Comparison of ENCODE assay signal across 8 mouse cellular contexts in the genomic region with DNA sequence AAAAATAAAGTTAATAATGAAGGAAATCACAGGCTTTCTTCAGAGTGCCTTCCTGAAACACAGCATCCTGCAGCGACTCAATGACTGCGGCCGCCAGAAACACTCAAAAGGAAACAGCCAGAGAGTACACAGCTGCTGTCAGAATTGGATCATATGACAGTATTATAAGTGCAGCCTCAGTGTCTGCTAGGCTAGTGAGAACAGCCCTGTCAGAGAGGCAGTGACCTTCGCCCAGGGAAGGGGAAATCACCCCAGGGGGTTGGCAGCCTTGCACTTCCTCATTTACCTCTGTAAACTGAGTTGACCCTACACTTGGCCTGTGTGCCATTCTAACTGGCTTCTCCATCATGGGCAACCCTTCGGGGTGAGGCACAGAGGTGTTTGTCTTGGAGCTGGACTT.
DNase-seq lines count a peak whose midpoint lies in the region; ATAC-seq lines count a peak whose summit lies in the region.

No protein-coding gene starts in this region.

- H3K9ac ChIP-seq in kidney, embryonic 14.5 days (ENCODE audit: low read depth, low read length): no peak overlapping the region

- no peak overlapping the region for H3K4me2 ChIP-seq in kidney, embryonic 14.5 days (replicated peaks; ENCODE audit: low read depth, low read length)

- peak; percentile 27 for DNase-seq in adrenal gland, postnatal 14 days
- no peak for DNase-seq in adrenal gland, adult 8-10 months
- peak; percentile 6 for DNase-seq in thymus, postnatal 14 days
- no peak for DNase-seq in thymus, postnatal 10 days (ENCODE audit: low spot score in 2 of 2)
- DNase-seq in lung, postnatal 4 days: peak; percentile 30 to 56
- DNase-seq in right cerebral cortex, postnatal 36 days (ENCODE audit: low spot score in 2 of 2): no peak
- no peak for DNase-seq in right cerebral cortex, adult 18-20 months

- H3K36me3 ChIP-seq in kidney, embryonic 14.5 days (ENCODE audit: control insufficient read depth, insufficient read depth, low read length): no peaks in the 10 kb centered on the region

- WGBS in kidney, embryonic 14.5 days: 49% methylated on average over 5 of the region's 5 CpGs

- H3K27me3 ChIP-seq in kidney, embryonic 14.5 days (ENCODE audit: control insufficient read depth, insufficient read depth, low read length): no peaks in the 10 kb centered on the region

- no peak overlapping the region for H3K4me3 ChIP-seq in kidney, embryonic 14.5 days (ENCODE audit: low read length)

- no peaks in the 10 kb centered on the region for H3K9me3 ChIP-seq in kidney, embryonic 14.5 days (ENCODE audit: control insufficient read depth, low read length)

- 0 out of 2 replicates have a peak, but pooled peaks have one; percentile 43 for ATAC-seq in kidney, embryonic 14.5 days (ENCODE audit: low FRiP score, low TSS enrichment)

- H3K27ac ChIP-seq in kidney, embryonic 14.5 days (ENCODE audit: low read depth, low read length): no peak overlapping the region

- peaks cover 3% of the 10 kb centered on the region; the same call in 1 of the 2 replicates for H3K4me1 ChIP-seq in kidney, embryonic 14.5 days (ENCODE audit: control insufficient read depth, insufficient read depth, low read length)

Comparison
In these comparisons a context has a peak if more than half of its experiments do, and no peak if none do; other contexts are left out.
1. DNase-seq: peak in adrenal gland, postnatal 14 days (single experiment), thymus, postnatal 14 days (single experiment) and lung, postnatal 4 days (2 of 2); none in adrenal gland, adult 8-10 months (single experiment), thymus, postnatal 10 days (0 of 2), right cerebral cortex, postnatal 36 days (0 of 2) and right cerebral cortex, adult 18-20 months (single experiment).